14 mouse cellular contexts compared by ENCODE assay signal in the genomic region with DNA sequence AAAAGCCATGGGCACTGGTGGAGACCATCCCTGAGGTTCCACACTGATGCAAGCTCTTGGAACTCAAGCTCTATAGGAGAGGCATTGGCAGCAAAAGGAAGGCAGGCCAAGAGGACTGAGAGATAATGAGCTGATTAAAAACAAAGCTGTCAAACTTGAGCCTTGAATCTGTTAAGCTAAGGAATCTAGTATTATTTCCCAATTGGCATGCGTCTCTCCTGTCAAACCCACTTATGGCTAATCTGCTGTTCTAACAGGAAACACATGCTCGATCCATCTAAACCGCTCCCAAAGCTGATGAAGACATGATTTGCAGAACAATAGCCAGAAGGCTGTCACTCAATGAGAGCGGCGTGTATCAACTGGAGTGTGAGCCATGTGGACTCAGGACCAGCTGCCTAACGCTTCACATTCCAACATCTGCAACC. TPM values are rescaled to one million over a fixed set of nuclear protein-coding genes. Genes with fewer than 3 reads are reported as not detected.
A peak's percentile ranks its signal among the peaks of the same experiment; 100 is the strongest.
DNase-seq lines count a peak whose midpoint lies in the region; ATAC-seq lines count a peak whose summit lies in the region.
"Had no signal": no experiment of that assay in that cellular context is flagged by ENCODE, and none has a peak within 500 bp of the region (broad histone marks: within the 10 kb centered on the region; RNA-seq: fewer than 3 reads in every experiment).

No protein-coding gene starts in this region.

- no peaks in the 10 kb centered on the region for H3K36me3 ChIP-seq in forebrain, embryonic 15.5 days

- H3K4me2 ChIP-seq in forebrain, embryonic 15.5 days (replicated peaks), result no peak overlapping the region
- H3K4me2 ChIP-seq: heart, embryonic 13.5 days; kidney, embryonic 15.5 days; neural tube, embryonic 15.5 days had no signal

- peak; percentile 24 to 35 for DNase-seq in layer of hippocampus, adult 8-10 months (ENCODE audit: low spot score in 2 of 2)
- DNase-seq in layer of hippocampus, adult 9-10 months (ENCODE audit: low spot score), result no peak
- DNase-seq in R1 (ENCODE audit: low read depth, low spot score), result peak; percentile 46
- DNase-seq in cerebellum, adult 11-12 months, result no peak
- no peak for DNase-seq in frontal cortex, postnatal 10 days (ENCODE audit: low spot score in 2 of 2)
- DNase-seq: adrenal gland, adult 8-10 months; cerebellum, adult 8-10 months; thymus, adult 2 months had no signal

- H3K9ac ChIP-seq in forebrain, embryonic 15.5 days (replicated peaks), result no peak overlapping the region
- H3K9ac ChIP-seq: heart, embryonic 13.5 days; kidney, embryonic 15.5 days; neural tube, embryonic 15.5 days had no signal

- no peaks in the 10 kb centered on the region for H3K27me3 ChIP-seq in forebrain, embryonic 15.5 days
- H3K27me3 ChIP-seq: heart, embryonic 13.5 days; kidney, embryonic 15.5 days; neural tube, embryonic 15.5 days had no signal

- H3K27ac ChIP-seq in forebrain, embryonic 15.5 days (replicated peaks), result no peak overlapping the region
- H3K27ac ChIP-seq: heart, embryonic 13.5 days; kidney, embryonic 15.5 days; neural tube, embryonic 15.5 days had no signal

- peak; percentile 87 for ATAC-seq in forebrain, embryonic 15.5 days (replicated peaks)
- peak; percentile 56 for ATAC-seq in megakaryocyte progenitor cell, adult 5-6 weeks (replicated peaks; ENCODE audit: poor library complexity)

- WGBS in forebrain, embryonic 15.5 days, result 25% methylated on average over 6 of the region's 6 CpGs

- no peaks in the 10 kb centered on the region for H3K4me1 ChIP-seq in forebrain, embryonic 15.5 days
- H3K4me1 ChIP-seq: kidney, embryonic 15.5 days; neural tube, embryonic 15.5 days had no signal

- H3K9me3 ChIP-seq in forebrain, embryonic 15.5 days, result no peaks in the 10 kb centered on the region
- H3K9me3 ChIP-seq: heart, embryonic 13.5 days; kidney, embryonic 15.5 days; neural tube, embryonic 15.5 days had no signal

- no peak overlapping the region for H3K4me3 ChIP-seq in forebrain, embryonic 15.5 days
- H3K4me3 ChIP-seq: erythroblast, embryonic 14.5 days; heart, embryonic 13.5 days; kidney, embryonic 15.5 days; neural tube, embryonic 15.5 days had no signal

RNA-seq across cellular contexts. Expression of gene Nfkbiz, which starts 31.2 kb away (rescaled TPM):
- total RNA-seq in layer of hippocampus, adult 8-10 months (2022), result 1 to 10 TPM; 6.2 to 7.2 (median 6.5) TPM
- 1.2 and 1.4 TPM in 2 replicates for polyA plus RNA-seq in forebrain, embryonic 15.5 days (2015; fragmentation: Nextera tagmentation; extraction: Ambion mirVana)
- 12.3 and 24.5 TPM in 2 replicates for total RNA-seq in megakaryocyte progenitor cell, adult 5-6 weeks (2015)
- 8.0 and 13.7 TPM in 2 replicates for total RNA-seq in megakaryocyte progenitor cell, adult 5-6 weeks (2017)

Comparison
In these comparisons a context has a peak if more than half of its experiments do, and no peak if none do; other contexts are left out.
1. DNase-seq: peak in layer of hippocampus, adult 8-10 months (2 of 2) and R1 (single experiment); none in layer of hippocampus, adult 9-10 months (single experiment), cerebellum, adult 11-12 months (single experiment) and frontal cortex, postnatal 10 days (0 of 2).